Mouse (Mus musculus): ENCODE data around the gene Fam19a1.

Gene Fam19a1

GRCm38 (mm10) chr6:96649267-96649666, 536.3 kb downstream of the Fam19a1 start:
- H3K4me3 ChIP-seq (replicated peaks; ENCODE audit: low read length) = no peak overlapping the region
- no peaks in the 10 kb centered on the region for H3K36me3 ChIP-seq (ENCODE audit: insufficient read depth, low read length)
- no peak for TF ChIP-seq CTCF (conservative IDR thresholded peaks at IDR 0.05; ENCODE audit: low read length)
- no peak for TF ChIP-seq POU5F1 (IDR thresholded peaks at IDR 0.05; ENCODE audit: borderline replicate concordance, low read length)
- no peak for TF ChIP-seq NANOG (IDR thresholded peaks at IDR 0.05; ENCODE audit: borderline replicate concordance, low read length)
- no peaks in the 10 kb centered on the region for H3K9me3 ChIP-seq (ENCODE audit: low read length)
- no peaks in the 10 kb centered on the region for H3K27me3 ChIP-seq (ENCODE audit: insufficient read depth, low read length)
- no peaks in the 10 kb centered on the region for H3K4me1 ChIP-seq (replicated peaks; ENCODE audit: low read depth, low read length)

- H3K9me3 ChIP-seq (ENCODE audit: low read length) = no peaks in the 10 kb centered on the region
Observed at GRCm38 (mm10) chr6:96666311-96666710, 553.4 kb downstream of the Fam19a1 start.

GRCm38 (mm10) chr6:96677813-96678212, 564.9 kb downstream of the Fam19a1 start:
- Histone ChIP-seq H3K4me1 (replicated peaks; ENCODE audit: low read depth, low read length) (no peaks in the 10 kb centered on the region), H3K36me3 (ENCODE audit: insufficient read depth, low read length) (no peaks in the 10 kb centered on the region), H3K27me3 (ENCODE audit: insufficient read depth, low read length) (no peaks in the 10 kb centered on the region), H3K4me3 (replicated peaks; ENCODE audit: low read length) (no peak overlapping the region), H3K9me3 (ENCODE audit: low read length) (no peaks in the 10 kb centered on the region)
- TF ChIP-seq NANOG (IDR thresholded peaks at IDR 0.05; ENCODE audit: borderline replicate concordance, low read length) = no peak
- TF ChIP-seq CTCF (conservative IDR thresholded peaks at IDR 0.05; ENCODE audit: low read length) = no peak
- no peak for TF ChIP-seq POU5F1 (IDR thresholded peaks at IDR 0.05; ENCODE audit: borderline replicate concordance, low read length)

More at GRCm38 (mm10) chr6:96666311-96666710, 553.4 kb downstream of the Fam19a1 start:
- Histone ChIP-seq H3K36me3 (ENCODE audit: insufficient read depth, low read length) (no peaks in the 10 kb centered on the region), H3K4me1 (replicated peaks; ENCODE audit: low read depth, low read length) (no peaks in the 10 kb centered on the region), H3K4me3 (replicated peaks; ENCODE audit: low read length) (no peak overlapping the region), H3K27me3 (ENCODE audit: insufficient read depth, low read length) (no peaks in the 10 kb centered on the region)
- TF ChIP-seq CTCF (conservative IDR thresholded peaks at IDR 0.05; ENCODE audit: low read length) (no peak), POU5F1 (IDR thresholded peaks at IDR 0.05; ENCODE audit: borderline replicate concordance, low read length) (no peak), NANOG (IDR thresholded peaks at IDR 0.05; ENCODE audit: borderline replicate concordance, low read length) (no peak)
